Mouse (Mus musculus): ENCODE data around the gene Fbxo24. TPM values are rescaled to one million over a fixed set of nuclear protein-coding genes. Genes with fewer than 3 reads are reported as not detected.

The Fbxo24 gene
- total RNA-seq (2023): under 1 TPM in 1 of 2 experiments, not detected in 1; 0.50 TPM

GRCm38 (mm10) chr5:137628498-137629305, at the start of gene Fbxo24, which contains the start of the genes Lrch4 and Gm20605:
Gene Fbxo24 (minus strand): TSS chr5:137629002.
Gene Lrch4 (plus strand): TSS chr5:137629121.
Gene Gm20605 (plus strand): TSS chr5:137629175.

GRCm38 (mm10) chr5:137645652-137646091, 16.9 kb upstream of the Fbxo24 start, which contains the start of gene Irs3:
Gene Irs3 (minus strand): TSS chr5:137645714.

GRCm38 (mm10) chr5:137641054-137641453, 12.3 kb upstream of the Fbxo24 start, which contains the start of gene Sap25:
Gene Sap25 (plus strand): TSS chr5:137641334.

GRCm38 (mm10) chr5:137613550-137613949, 15.3 kb downstream of the Fbxo24 start, which contains the start of gene Pcolce:
Gene Pcolce (minus strand): TSS chr5:137613784.

GRCm38 (mm10) chr5:137600619-137601364, 28.0 kb downstream of the Fbxo24 start, which contains the start of gene Mospd3:
Gene Mospd3 (minus strand): TSS chr5:137601058.

GRCm38 (mm10) chr5:137569665-137570064, 59.1 kb downstream of the Fbxo24 start, which contains the start of gene Tfr2:
Gene Tfr2 (plus strand): TSS chr5:137569840.

Other genes starting within 250 kb of the Fbxo24 start
- under 1 TPM; 0.21 to 0.23 TPM for gene Zan, start 151.9 kb downstream of the Fbxo24 start, total RNA-seq (2023)
- 10 to 100 TPM; 22.7 to 28.5 TPM for gene Pop7, start 126.5 kb downstream of the Fbxo24 start, total RNA-seq (2023)
- gene Gigyf1, start 110.5 kb downstream of the Fbxo24 start, total RNA-seq (2023): 10 to 100 TPM; 95.7 to 97.2 TPM
- gene Epo, start 95.8 kb downstream of the Fbxo24 start, total RNA-seq (2023): not detected
- 100 to 1,000 TPM; 327 to 334 TPM for gene Gnb2, start 95.5 kb downstream of the Fbxo24 start, total RNA-seq (2023)
- gene Actl6b, start 75.5 kb downstream of the Fbxo24 start, total RNA-seq (2023): not detected
- 1 to 10 TPM; 1.9 to 2.2 TPM for gene Tfr2, start 59.2 kb downstream of the Fbxo24 start, total RNA-seq (2023)
- gene Mospd3, start 27.9 kb downstream of the Fbxo24 start, total RNA-seq (2023): 10 to 100 TPM; 32.7 to 38.3 TPM
- gene Pcolce, start 15.2 kb downstream of the Fbxo24 start, total RNA-seq (2023): under 1 TPM; 0.47 to 0.93 TPM
- gene Lrch4, start 119 bp upstream of the Fbxo24 start, total RNA-seq (2023): 100 to 1,000 TPM; 189 to 193 TPM
- gene Gm20605, start 173 bp upstream of the Fbxo24 start, total RNA-seq (2023): 10 to 100 TPM; 61.4 to 68.4 TPM
- 100 to 1,000 TPM in 1 of 2 experiments, 10 to 100 TPM in 1; 98.4 to 116 TPM for gene Sap25, start 12.3 kb upstream of the Fbxo24 start, total RNA-seq (2023)
- 1 to 10 TPM in 1 of 2 experiments, under 1 TPM in 1; 0.58 to 1.2 TPM for gene Irs3, start 16.7 kb upstream of the Fbxo24 start, total RNA-seq (2023)
- gene Agfg2, start 55.7 kb upstream of the Fbxo24 start, total RNA-seq (2023): 10 to 100 TPM; 24.7 to 27.5 TPM
- gene Nyap1, start 112.6 kb upstream of the Fbxo24 start, total RNA-seq (2023): 1 to 10 TPM; 2.1 to 2.3 TPM
- gene Tsc22d4, start 116.7 kb upstream of the Fbxo24 start, total RNA-seq (2023): 100 to 1,000 TPM; 231 to 235 TPM
- 10 to 100 TPM; 23.2 to 26.0 TPM for gene Ppp1r35, start 149.8 kb upstream of the Fbxo24 start, total RNA-seq (2023)
- 100 to 1,000 TPM; 120 to 126 TPM for gene Mepce, start 158.7 kb upstream of the Fbxo24 start, total RNA-seq (2023)
- 10 to 100 TPM; 19.2 to 22.2 TPM for gene Zcwpw1, start 158.8 kb upstream of the Fbxo24 start, total RNA-seq (2023)
- 1 to 10 TPM; 3.2 to 3.3 TPM for gene Pilra, start 207.3 kb upstream of the Fbxo24 start, total RNA-seq (2023)
- gene Pilrb1, start 229.1 kb upstream of the Fbxo24 start, total RNA-seq (2023): 1 to 10 TPM; 1.7 to 2.7 TPM
- 1 to 10 TPM in 1 of 2 experiments, not detected in 1; 2.4 TPM for gene Pilrb2, start 242.8 kb upstream of the Fbxo24 start, total RNA-seq (2023)

Measured in T-cell, adult 66 days (primary cell).